Mouse (Mus musculus) CH12.LX (cell line): ENCODE results near the gene Xylt1.

Experiments
- CHD1 ChIP-seq: IDR thresholded peaks from 2 replicates; pipeline ENCODE4 v1.6.1; 2012; ENCODE audit warnings: low read depth, low read length, improper control_type of control experiment, inconsistent platforms
- CHD2 ChIP-seq: IDR thresholded peaks from 2 replicates; pipeline ENCODE4 v1.6.1; 2011; ENCODE audit warnings: low read length, improper control_type of control experiment
- CTCF ChIP-seq, 2 experiments: IDR thresholded peaks in 1 of 2; conservative IDR thresholded peaks in 1 of 2; 2 replicates each; pipeline ENCODE4 v1.5.1; 2011 to 2012; ENCODE audit warnings: low read depth in 2 of 2, low read length in 2 of 2, improper control_type of control experiment in 1 of 2, inconsistent platforms in 1 of 2, mild to moderate bottlenecking in 1 of 2, moderate library complexity in 1 of 2
- E2F4 ChIP-seq: IDR thresholded peaks from 2 replicates; pipeline ENCODE4 v1.6.1; 2011; ENCODE audit warnings: low read depth, low read length, improper control_type of control experiment; ENCODE audit not compliant: insufficient replicate concordance
- MXI1 ChIP-seq: IDR thresholded peaks from 2 replicates; pipeline ENCODE4 v1.6.1; 2011; ENCODE audit warnings: mild to moderate bottlenecking, low read depth, low read length, improper control_type of control experiment
- NRF1 ChIP-seq: IDR thresholded peaks from 2 replicates; pipeline ENCODE4 v1.6.1; 2014; ENCODE audit warnings: low read depth, mild to moderate bottlenecking, inconsistent platforms, low read length, improper control_type of control experiment, moderate library complexity
- POLR2A ChIP-seq: IDR thresholded peaks from 2 replicates; pipeline ENCODE4 v1.6.1; 2011; ENCODE audit warnings: low read depth, mild to moderate bottlenecking, improper control_type of control experiment, low read length
- SIN3A ChIP-seq: IDR thresholded peaks from 2 replicates; pipeline ENCODE4 v1.6.1; 2012; ENCODE audit warnings: low read length, improper control_type of control experiment, inconsistent platforms
- TBP ChIP-seq: conservative IDR thresholded peaks from 2 replicates; pipeline ENCODE4 v1.6.1; 2011; ENCODE audit warnings: low read depth, low read length, improper control_type of control experiment
- UBTF ChIP-seq: IDR thresholded peaks from 2 replicates; pipeline ENCODE4 v1.6.1; 2012; ENCODE audit warnings: low read depth, mild to moderate bottlenecking, inconsistent platforms, low read length, improper control_type of control experiment, moderate library complexity
- USF1 ChIP-seq: IDR thresholded peaks from 2 replicates; pipeline ENCODE4 v1.6.1; 2014; ENCODE audit warnings: low read depth, mild to moderate bottlenecking, inconsistent platforms, low read length, improper control_type of control experiment
- USF2 ChIP-seq: conservative IDR thresholded peaks from 2 replicates; pipeline ENCODE4 v1.6.1; 2011; ENCODE audit warnings: low read depth, low read length, improper control_type of control experiment
- ZKSCAN1 ChIP-seq: IDR thresholded peaks from 2 replicates; pipeline ENCODE4 v1.6.1; 2012; ENCODE audit warnings: low read depth, inconsistent platforms, low read length, improper control_type of control experiment, borderline replicate concordance
- ZNF384 ChIP-seq: IDR thresholded peaks from 2 replicates; pipeline ENCODE4 v1.6.1; 2012; ENCODE audit warnings: low read depth, low read length, improper control_type of control experiment, inconsistent platforms

- TF ChIP-seq ZNF384 (no peak), POLR2A (no peak), MXI1 (no peak), E2F4 (no peak), CHD2 (no peak), CTCF (conservative IDR thresholded peaks at IDR 0.05 in 1 of 2, IDR thresholded peaks at IDR 0.05 in 1 of 2; ENCODE audit: low read depth in 2 of 2, low read length in 2 of 2) (no peak), SIN3A (no peak), USF2 (no peak), USF1 (no peak), ZKSCAN1 (no peak), CHD1 (no peak), NRF1 (no peak), UBTF (no peak), TBP (no peak)
These were observed 145.8 kb downstream of the Xylt1 start for GRCm38 (mm10) chr7:117526570-117526969.
